Mouse (Mus musculus): ENCODE results near the gene Ddi2. TPM values are rescaled to one million over a fixed set of nuclear protein-coding genes. Genes with fewer than 3 reads are reported as not detected.
A peak's percentile ranks its signal among the peaks of the same experiment; 100 is the strongest.

The Ddi2 gene
- polyA plus RNA-seq, 1 experiment from 2014 or later: 22.6 TPM

GRCm38 (mm10) chr4:141750826-141751225 lies 27.6 kb upstream of the Ddi2 start:
- no peak overlapping the region for H3K4me3 ChIP-seq (ENCODE audit: low read depth, low read length)
- H3K36me3 ChIP-seq (ENCODE audit: control insufficient read depth, insufficient read depth, low read length): no peaks in the 10 kb centered on the region
- 73% methylated on average over 3 of the region's 3 CpGs for WGBS
- no peak overlapping the region for H3K4me2 ChIP-seq (ENCODE audit: low read depth, low read length, severe bottlenecking)
- ATAC-seq (replicated peaks; ENCODE audit: low FRiP score) (no peak), DNase-seq (ENCODE audit: low spot score) (no peak)
- H3K4me1 ChIP-seq (replicated peaks; ENCODE audit: control insufficient read depth, insufficient read depth, low read length): no peaks in the 10 kb centered on the region
- H3K27me3 ChIP-seq (ENCODE audit: control insufficient read depth, insufficient read depth, low read length): no peaks in the 10 kb centered on the region
- no peak overlapping the region for H3K27ac ChIP-seq (ENCODE audit: low read depth, low read length)
- no peak overlapping the region for H3K9ac ChIP-seq (ENCODE audit: low read length)
- no peaks in the 10 kb centered on the region for H3K9me3 ChIP-seq (ENCODE audit: control insufficient read depth, low read length)

GRCm38 (mm10) chr4:141749557-141749956 lies 26.3 kb upstream of the Ddi2 start:
- no peak overlapping the region for H3K9ac ChIP-seq (ENCODE audit: low read length)
- no peaks in the 10 kb centered on the region for H3K27me3 ChIP-seq (ENCODE audit: control insufficient read depth, insufficient read depth, low read length)
- H3K27ac ChIP-seq (ENCODE audit: low read depth, low read length): no peak overlapping the region
- WGBS: 50% methylated on average over 11 of the region's 11 CpGs
- DNase-seq (ENCODE audit: low spot score): no peak
- ATAC-seq (replicated peaks; ENCODE audit: low FRiP score): no peak
- no peak overlapping the region for H3K4me2 ChIP-seq (ENCODE audit: low read depth, low read length, severe bottlenecking)
- no peaks in the 10 kb centered on the region for H3K36me3 ChIP-seq (ENCODE audit: control insufficient read depth, insufficient read depth, low read length)
- H3K4me1 ChIP-seq (replicated peaks; ENCODE audit: control insufficient read depth, insufficient read depth, low read length): no peaks in the 10 kb centered on the region
- H3K4me3 ChIP-seq (ENCODE audit: low read depth, low read length): no peak overlapping the region
- no peaks in the 10 kb centered on the region for H3K9me3 ChIP-seq (ENCODE audit: control insufficient read depth, low read length)

GRCm38 (mm10) chr4:141746578-141747346 lies 23.5 kb upstream of the Ddi2 start, which contains the start of gene Agmat:
TSS of gene Agmat (plus strand) at chr4:141746672.
- H3K4me1 ChIP-seq (replicated peaks; ENCODE audit: control insufficient read depth, insufficient read depth, low read length): no peaks in the 10 kb centered on the region
- no peaks in the 10 kb centered on the region for H3K9me3 ChIP-seq (ENCODE audit: control insufficient read depth, low read length)
- no peak within 1 kb of the TSS for H3K27ac ChIP-seq (ENCODE audit: low read depth, low read length)
- no peak within 1 kb of the TSS for H3K4me3 ChIP-seq (ENCODE audit: low read depth, low read length)
- 29% methylated on average over 25 of the region's 25 CpGs for WGBS
- H3K9ac ChIP-seq (ENCODE audit: low read length): no peak within 1 kb of the TSS
- no peaks in the 10 kb centered on the region for H3K27me3 ChIP-seq (ENCODE audit: control insufficient read depth, insufficient read depth, low read length)
- H3K36me3 ChIP-seq (ENCODE audit: control insufficient read depth, insufficient read depth, low read length): no peaks in the 10 kb centered on the region
- H3K4me2 ChIP-seq (ENCODE audit: low read depth, low read length, severe bottlenecking): no peak within 1 kb of the TSS
- no peak for ATAC-seq (replicated peaks; ENCODE audit: low FRiP score)
- no peak for DNase-seq (ENCODE audit: low spot score)

- Histone ChIP-seq H3K36me3 (ENCODE audit: control insufficient read depth, insufficient read depth, low read length) (no peaks in the 10 kb centered on the region), H3K27ac (ENCODE audit: low read depth, low read length) (no peak overlapping the region), H3K9me3 (ENCODE audit: control insufficient read depth, low read length) (no peaks in the 10 kb centered on the region), H3K4me1 (replicated peaks; ENCODE audit: control insufficient read depth, insufficient read depth, low read length) (no peaks in the 10 kb centered on the region), H3K27me3 (ENCODE audit: control insufficient read depth, insufficient read depth, low read length) (no peaks in the 10 kb centered on the region), H3K9ac (ENCODE audit: low read length) (no peak overlapping the region), H3K4me3 (ENCODE audit: low read depth, low read length) (no peak overlapping the region), H3K4me2 (ENCODE audit: low read depth, low read length, severe bottlenecking) (no peak overlapping the region)
- ATAC-seq (replicated peaks; ENCODE audit: low FRiP score) (no peak), DNase-seq (ENCODE audit: low spot score) (no peak)
- 91% methylated on average over 4 of the region's 4 CpGs for WGBS
Observed at GRCm38 (mm10) chr4:141742381-141742780, 19.2 kb upstream of the Ddi2 start.

GRCm38 (mm10) chr4:141741856-141742255 lies 18.6 kb upstream of the Ddi2 start:
- Histone ChIP-seq H3K9ac (ENCODE audit: low read length) (no peak overlapping the region), H3K36me3 (ENCODE audit: control insufficient read depth, insufficient read depth, low read length) (no peaks in the 10 kb centered on the region), H3K27me3 (ENCODE audit: control insufficient read depth, insufficient read depth, low read length) (no peaks in the 10 kb centered on the region), H3K4me1 (replicated peaks; ENCODE audit: control insufficient read depth, insufficient read depth, low read length) (no peaks in the 10 kb centered on the region), H3K27ac (ENCODE audit: low read depth, low read length) (no peak overlapping the region), H3K4me3 (ENCODE audit: low read depth, low read length) (no peak overlapping the region), H3K4me2 (ENCODE audit: low read depth, low read length, severe bottlenecking) (no peak overlapping the region), H3K9me3 (ENCODE audit: control insufficient read depth, low read length) (no peaks in the 10 kb centered on the region)
- DNase-seq (ENCODE audit: low spot score): no peak
- no peak for ATAC-seq (replicated peaks; ENCODE audit: low FRiP score)
- WGBS: 73% methylated on average over 9 of the region's 9 CpGs

- no peaks in the 10 kb centered on the region for H3K36me3 ChIP-seq (ENCODE audit: control insufficient read depth, insufficient read depth, low read length)
- no peak overlapping the region for H3K4me2 ChIP-seq (ENCODE audit: low read depth, low read length, severe bottlenecking)
- H3K27ac ChIP-seq (ENCODE audit: low read depth, low read length): no peak overlapping the region
- WGBS: 79% methylated on average over 8 of the region's 8 CpGs
- H3K4me1 ChIP-seq (replicated peaks; ENCODE audit: control insufficient read depth, insufficient read depth, low read length): no peaks in the 10 kb centered on the region; the same call in 1 of the 2 replicates
- no peak overlapping the region for H3K9ac ChIP-seq (ENCODE audit: low read length)
- DNase-seq (ENCODE audit: low spot score) (no peak), ATAC-seq (replicated peaks; ENCODE audit: low FRiP score) (no peak)
- no peaks in the 10 kb centered on the region for H3K27me3 ChIP-seq (ENCODE audit: control insufficient read depth, insufficient read depth, low read length)
- H3K9me3 ChIP-seq (ENCODE audit: control insufficient read depth, low read length): no peaks in the 10 kb centered on the region
- no peak overlapping the region for H3K4me3 ChIP-seq (ENCODE audit: low read depth, low read length)
Observed at GRCm38 (mm10) chr4:141738015-141738414, 14.8 kb upstream of the Ddi2 start.

GRCm38 (mm10) chr4:141736856-141737255 lies 13.6 kb upstream of the Ddi2 start:
- DNase-seq (ENCODE audit: low spot score) (no peak), ATAC-seq (replicated peaks; ENCODE audit: low FRiP score) (no peak)
- Histone ChIP-seq H3K9me3 (ENCODE audit: control insufficient read depth, low read length) (no peaks in the 10 kb centered on the region), H3K9ac (ENCODE audit: low read length) (no peak overlapping the region), H3K4me3 (ENCODE audit: low read depth, low read length) (no peak overlapping the region), H3K36me3 (ENCODE audit: control insufficient read depth, insufficient read depth, low read length) (no peaks in the 10 kb centered on the region), H3K4me2 (ENCODE audit: low read depth, low read length, severe bottlenecking) (no peak overlapping the region), H3K4me1 (replicated peaks; ENCODE audit: control insufficient read depth, insufficient read depth, low read length) (no peaks in the 10 kb centered on the region; the same call in 1 of the 2 replicates), H3K27ac (ENCODE audit: low read depth, low read length) (no peak overlapping the region), H3K27me3 (ENCODE audit: control insufficient read depth, insufficient read depth, low read length) (no peaks in the 10 kb centered on the region)
- WGBS: 72% methylated on average over 4 of the region's 4 CpGs

GRCm38 (mm10) chr4:141735206-141735560 lies 12.0 kb upstream of the Ddi2 start:
- no peaks in the 10 kb centered on the region; the same call in 1 of the 2 replicates for H3K4me1 ChIP-seq (replicated peaks; ENCODE audit: control insufficient read depth, insufficient read depth, low read length)
- peak overlapping the region; percentile 54; the same call in 1 of the 2 replicates for H3K9ac ChIP-seq (ENCODE audit: low read length)
- H3K4me2 ChIP-seq (ENCODE audit: low read depth, low read length, severe bottlenecking): peak overlapping the region; percentile 75
- peak overlapping the region; percentile 31 for H3K4me3 ChIP-seq (ENCODE audit: low read depth, low read length)
- WGBS: 23% methylated on average over 9 of the region's 9 CpGs
- H3K36me3 ChIP-seq (ENCODE audit: control insufficient read depth, insufficient read depth, low read length): no peaks in the 10 kb centered on the region
- H3K27ac ChIP-seq (ENCODE audit: low read depth, low read length): no peak overlapping the region
- no peak; the same call in 1 of the 2 replicates for ATAC-seq (replicated peaks; ENCODE audit: low FRiP score)
- no peaks in the 10 kb centered on the region for H3K27me3 ChIP-seq (ENCODE audit: control insufficient read depth, insufficient read depth, low read length)
- no peaks in the 10 kb centered on the region for H3K9me3 ChIP-seq (ENCODE audit: control insufficient read depth, low read length)
- no peak for DNase-seq (ENCODE audit: low spot score)
